Mouse (Mus musculus): ENCODE measurements at regions not wholly inside any gene's neighbourhood (a gene's known extent, or its start where the extent isn't known, plus 50 kb on each side); places are given as distances from the start of the nearest gene placed in this dataset.

- TF ChIP-seq EP300 (IDR thresholded peaks at IDR 0.05): no peak
- no peak for TF ChIP-seq CTCF (IDR thresholded peaks at IDR 0.05)
Observed at GRCm38 (mm10) chr5:107050076-107050475, 86.0 kb downstream of the Cdc7 start.
